Mouse (Mus musculus) right cerebral cortex, postnatal 10 days (tissue): Measurements from ENCODE around the gene Ssh2.

ENCODE experiments used
- DNase-seq, 2 experiments: peaks; one replicate each; pipeline ENCODE4 v3.0.0; 2021; ENCODE audit warnings: low spot score in 2 of 2

The Ssh2 gene

DNA sequence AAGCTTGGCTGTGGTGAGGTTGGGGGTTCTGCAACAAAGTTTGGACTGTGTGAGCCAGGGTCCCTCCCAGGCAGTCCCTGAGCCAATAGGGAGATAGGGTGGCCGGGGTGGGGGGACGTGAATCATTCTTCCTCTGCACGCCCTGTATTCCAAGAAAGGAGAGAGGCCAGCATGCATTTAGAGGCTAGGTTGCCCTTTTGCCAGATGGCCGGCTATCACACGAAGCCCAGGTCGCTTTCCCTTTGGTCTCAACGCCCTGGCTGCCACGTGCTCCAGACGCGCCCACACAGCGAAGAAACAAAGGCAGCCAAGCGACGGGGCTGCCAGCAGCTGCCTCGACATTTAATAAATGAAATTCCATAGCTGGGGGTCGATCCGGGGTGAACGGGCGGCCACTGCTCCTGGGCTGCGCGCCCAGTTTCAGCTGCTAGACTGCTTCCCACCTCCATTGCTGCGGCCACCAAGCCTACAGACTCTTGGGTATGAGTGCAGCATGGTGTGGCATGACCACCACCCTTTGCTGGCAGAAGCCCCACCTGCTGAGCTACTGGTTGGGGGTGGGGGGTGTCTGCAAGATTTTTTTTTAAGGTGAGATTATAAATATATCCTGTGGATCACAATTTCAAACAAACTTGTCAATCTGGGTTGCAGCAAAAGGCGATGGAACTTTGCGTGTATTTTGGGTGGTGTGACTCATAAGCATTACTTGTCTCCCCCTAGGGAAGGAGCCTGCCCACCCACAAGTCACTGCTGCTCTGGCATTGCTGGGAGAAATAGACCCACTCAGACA is 275.6 kb downstream of the Ssh2 start:
- DNase-seq: peak; percentile 79 to 88

- DNase-seq: peak; percentile 80 to 85
Measured at GRCm38 (mm10) chr11:77492311-77492871, 276.3 kb downstream of the Ssh2 start.

DNA sequence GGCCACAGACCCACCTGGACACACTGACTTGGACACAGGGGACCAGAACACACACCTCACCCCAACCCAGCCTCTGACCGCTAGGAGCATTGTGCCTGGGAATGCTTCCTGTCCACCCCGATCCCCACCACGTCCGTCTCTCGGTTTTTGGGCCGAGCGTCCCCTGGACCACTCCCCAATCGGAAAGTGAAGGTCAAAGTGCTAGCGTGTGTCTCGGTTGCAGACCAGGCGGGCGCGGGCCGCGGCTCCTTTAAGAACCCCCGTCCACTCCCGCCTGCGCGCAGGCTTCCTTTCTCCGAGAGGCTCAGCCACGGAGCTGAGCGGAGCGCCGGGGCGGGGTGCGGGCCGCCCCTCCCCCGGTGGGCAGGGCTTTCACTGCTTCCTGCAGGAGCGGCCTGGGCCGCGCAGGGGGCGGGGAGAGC is 276.8 kb downstream of the Ssh2 start:
- DNase-seq: peak; percentile 96

GRCm38 (mm10) chr11:77493512-77494343 is 277.6 kb downstream of the Ssh2 start, which contains the start of gene Git1:
Git1 (plus strand) TSS chr11:77493562.
- DNase-seq: peak; percentile 67 to 78

- DNase-seq: no peak
Measured at GRCm38 (mm10) chr11:77494344-77494676, 278.2 kb downstream of the Ssh2 start.

DNA sequence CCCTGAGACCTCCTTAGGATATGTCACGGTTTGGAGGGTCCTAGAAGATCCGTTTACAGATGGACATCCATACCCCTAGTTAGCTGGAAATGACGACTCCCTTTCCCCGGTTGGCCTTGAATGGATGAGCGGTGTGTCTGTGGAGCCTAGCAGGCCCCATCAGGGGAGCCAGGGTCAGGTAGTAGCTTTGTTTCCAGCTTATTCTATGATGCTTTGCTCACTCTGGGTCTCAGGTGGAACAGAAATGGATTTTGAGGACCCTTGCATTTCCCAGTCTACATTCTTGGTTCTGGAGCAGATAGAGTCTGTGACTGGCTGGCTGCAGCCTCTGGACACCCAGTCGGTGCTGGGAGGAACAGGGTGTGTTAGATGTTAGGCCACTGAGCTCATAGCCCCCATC is 278.7 kb downstream of the Ssh2 start:
- no peak for DNase-seq

GRCm38 (mm10) chr11:77495507-77495906 is 279.4 kb downstream of the Ssh2 start:
- no peak for DNase-seq

- DNase-seq: peak in 1 of 2 experiments; percentile 52
Measured at GRCm38 (mm10) chr11:77497341-77497756, 281.3 kb downstream of the Ssh2 start.

DNA sequence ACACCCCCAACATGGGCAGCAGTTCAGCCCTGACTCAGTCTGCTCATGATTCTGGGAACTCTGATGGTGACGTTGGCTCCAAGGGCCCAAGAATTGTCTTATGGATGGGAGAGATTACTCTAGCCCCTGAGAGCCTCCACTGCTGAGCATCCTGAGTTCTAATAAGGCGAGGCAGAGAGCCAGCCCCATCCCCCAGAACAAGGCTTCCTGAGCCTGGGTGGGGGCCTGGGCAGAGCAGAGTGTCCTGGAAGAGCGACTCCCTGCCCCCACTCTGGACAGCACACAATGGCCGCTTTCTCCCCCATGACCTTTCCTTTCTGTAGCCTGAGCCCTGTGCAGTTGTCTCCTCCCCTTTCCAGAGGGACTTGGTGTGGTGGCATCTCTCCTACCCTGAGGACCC is 281.8 kb downstream of the Ssh2 start:
- peak in 1 of 2 experiments; percentile 44 for DNase-seq

DNA sequence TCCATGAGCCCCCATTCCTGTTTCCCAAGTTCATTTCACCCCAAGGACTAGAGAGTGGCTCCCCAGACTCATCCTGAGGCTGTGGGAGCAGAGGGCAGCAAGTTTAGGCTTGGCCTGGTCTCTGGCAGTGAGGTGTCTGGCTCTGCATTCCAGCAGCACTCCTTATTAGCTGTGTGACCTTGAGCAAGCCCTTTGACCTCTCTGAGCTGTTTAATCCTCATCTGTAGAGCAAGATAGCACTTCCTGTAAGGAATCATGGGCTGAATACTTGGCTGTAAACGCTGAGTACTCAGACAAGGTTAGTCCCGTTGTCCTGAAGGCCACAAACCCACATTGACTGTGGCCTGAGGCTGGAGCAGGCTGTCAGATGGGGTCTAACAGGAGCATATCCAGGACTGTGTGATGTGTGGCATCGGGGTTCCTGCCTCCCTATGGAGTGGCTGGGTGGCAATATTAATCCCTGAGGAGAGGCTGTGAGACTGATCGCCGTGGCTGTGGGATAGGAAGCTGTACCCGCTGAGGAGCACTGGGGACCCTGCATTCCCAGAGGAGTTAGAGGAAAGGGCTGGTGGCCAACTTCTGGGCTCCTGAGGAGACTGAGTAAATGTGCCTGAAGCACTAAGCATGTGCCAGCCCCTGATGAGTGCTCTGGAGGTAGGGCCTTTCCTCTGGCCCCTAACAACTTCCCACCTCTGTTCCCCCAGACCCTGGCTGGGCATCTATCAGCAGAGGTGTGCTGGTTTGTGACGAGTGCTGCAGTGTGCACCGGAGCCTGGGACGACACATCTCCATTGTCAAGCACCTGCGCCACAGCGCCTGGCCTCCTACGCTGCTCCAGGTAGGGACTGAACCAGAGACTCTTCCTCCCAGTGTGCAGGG is 282.4 kb downstream of the Ssh2 start:
- DNase-seq: no peak

- DNase-seq: peak in 1 of 2 experiments; percentile 58
Measured at GRCm38 (mm10) chr11:77499354-77499753, 283.3 kb downstream of the Ssh2 start.

DNA sequence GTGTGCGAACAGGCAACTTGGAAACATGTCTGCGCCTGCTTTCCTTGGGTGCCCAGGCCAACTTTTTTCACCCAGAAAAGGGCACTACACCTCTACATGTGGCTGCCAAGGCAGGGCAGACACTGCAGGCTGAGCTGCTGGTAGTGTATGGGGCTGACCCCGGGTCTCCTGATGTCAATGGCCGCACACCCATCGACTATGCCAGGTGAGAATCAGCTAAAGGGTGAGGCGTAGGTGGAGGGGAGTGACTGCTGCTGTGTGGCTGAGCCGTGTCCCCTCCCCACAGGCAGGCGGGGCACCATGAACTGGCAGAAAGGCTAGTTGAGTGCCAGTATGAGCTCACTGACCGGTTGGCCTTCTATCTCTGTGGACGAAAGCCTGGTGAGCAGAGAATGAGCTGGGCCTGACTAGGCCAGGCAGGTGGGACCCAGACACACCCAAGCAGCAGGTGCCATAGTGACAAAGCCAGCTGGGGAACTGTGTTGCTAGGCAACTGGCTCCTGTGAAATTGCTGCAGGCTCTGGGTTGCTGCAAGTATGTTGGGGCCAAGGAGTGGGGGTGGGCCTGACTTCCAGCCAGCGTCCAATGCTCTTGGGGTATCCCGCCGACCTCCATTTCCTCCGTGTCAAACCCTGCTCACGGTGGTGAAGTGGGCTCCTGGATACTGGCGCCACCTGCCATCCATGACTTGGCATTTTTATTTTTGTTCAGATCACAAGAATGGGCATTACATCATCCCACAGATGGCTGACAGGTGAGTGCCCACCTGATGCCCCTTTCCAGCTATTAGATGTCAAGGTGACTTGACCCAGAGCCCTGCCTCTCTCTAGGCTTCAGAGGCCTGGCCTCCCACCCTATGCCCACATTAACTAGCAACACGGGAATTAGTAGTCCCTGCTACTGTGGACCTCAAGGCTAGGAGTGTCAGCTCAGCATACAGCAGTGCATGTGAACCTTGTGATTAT is 284.6 kb downstream of the Ssh2 start:
- DNase-seq: peak; percentile 67 to 85

DNA sequence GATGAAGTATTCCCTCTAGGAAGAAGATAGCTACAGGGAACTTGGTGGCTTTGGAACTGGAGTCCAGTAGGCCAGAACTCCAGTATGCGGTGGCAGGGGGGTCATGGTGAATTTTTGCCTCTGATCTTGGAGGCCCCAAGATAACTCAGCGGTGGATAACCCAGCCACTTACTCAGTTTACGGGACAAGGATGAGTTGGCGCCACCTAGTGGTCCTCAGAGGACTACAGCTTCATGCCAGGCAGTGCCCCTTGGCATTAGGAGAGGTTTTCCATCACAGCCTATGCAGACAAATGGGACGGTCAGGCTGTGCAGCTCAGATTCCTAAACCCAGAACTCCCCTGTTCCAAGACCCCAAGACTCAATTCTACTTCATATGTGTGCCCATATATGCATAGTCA is 285.3 kb downstream of the Ssh2 start:
- DNase-seq: peak; percentile 79 to 84

- no peak for DNase-seq
Measured at GRCm38 (mm10) chr11:77501971-77502370, 285.9 kb downstream of the Ssh2 start.

GRCm38 (mm10) chr11:77502481-77502880 is 286.4 kb downstream of the Ssh2 start:
- DNase-seq: no peak

DNA sequence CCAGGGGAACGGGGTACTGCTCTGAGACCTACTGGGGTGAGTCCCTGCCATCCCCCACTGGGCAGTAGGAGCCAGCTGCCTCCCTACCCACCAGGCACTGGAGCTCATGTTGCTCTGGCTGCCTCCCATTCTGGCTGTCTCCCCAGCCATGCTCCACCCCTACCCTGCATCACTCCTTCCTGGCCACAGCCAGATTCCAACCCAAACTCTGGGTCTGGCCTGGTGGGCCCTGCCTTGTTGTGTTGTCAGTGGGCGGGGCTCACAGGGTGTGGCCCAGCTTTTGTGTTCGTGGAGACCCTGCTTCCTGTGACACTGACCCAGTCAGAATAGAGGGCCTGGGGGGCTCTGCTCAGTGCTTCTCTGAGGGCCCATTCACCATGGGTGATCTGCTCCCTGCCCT is 287.4 kb downstream of the Ssh2 start:
- DNase-seq: no peak

DNA sequence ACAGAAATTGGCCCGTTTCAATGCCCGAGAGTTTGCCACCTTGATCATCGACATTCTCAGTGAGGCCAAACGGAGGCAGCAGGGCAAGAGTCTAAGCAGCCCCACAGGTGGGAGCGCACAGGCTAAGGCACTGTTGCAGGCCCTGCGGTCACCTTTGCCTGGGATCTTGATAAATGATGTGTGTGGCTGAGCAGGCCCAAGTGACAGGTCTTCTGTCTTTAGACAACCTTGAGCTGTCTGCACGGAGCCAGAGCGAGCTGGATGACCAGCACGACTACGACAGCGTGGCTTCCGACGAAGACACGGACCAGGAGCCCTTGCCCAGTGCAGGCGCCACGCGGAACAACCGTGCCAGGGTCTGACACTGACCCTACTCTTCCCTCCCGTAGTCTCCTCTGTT is 288.3 kb downstream of the Ssh2 start:
- DNase-seq: no peak

DNA sequence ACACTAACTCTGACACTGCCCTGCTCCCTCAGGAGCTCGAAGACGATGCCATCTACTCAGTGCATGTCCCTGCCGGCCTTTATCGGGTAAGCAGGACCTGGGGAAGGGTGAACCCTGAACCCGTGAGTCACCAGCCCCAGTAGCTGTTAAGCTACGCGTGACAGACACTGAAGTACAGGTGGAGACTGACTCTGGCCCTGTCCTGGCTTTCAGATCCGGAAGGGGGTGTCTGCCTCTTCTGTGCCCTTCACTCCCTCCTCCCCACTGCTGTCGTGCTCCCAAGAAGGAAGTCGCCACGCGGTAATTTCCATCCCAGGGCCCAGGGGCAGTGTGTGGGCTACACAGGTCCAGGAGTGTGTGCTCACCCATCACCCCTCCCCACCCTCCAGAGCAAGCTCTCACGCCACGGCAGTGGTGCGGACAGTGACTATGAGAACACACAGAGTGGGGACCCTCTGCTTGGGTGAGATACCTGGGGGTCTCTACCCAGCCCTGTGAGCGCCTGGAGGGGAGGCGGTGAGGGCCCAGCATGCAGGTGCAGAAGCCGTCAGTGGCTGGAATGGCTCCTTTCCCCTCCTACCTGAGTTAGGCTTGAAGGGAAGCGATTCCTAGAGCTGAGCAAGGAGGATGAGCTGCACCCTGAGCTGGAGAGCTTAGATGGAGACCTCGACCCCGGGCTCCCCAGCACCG is 289.3 kb downstream of the Ssh2 start:
- no peak for DNase-seq

DNA sequence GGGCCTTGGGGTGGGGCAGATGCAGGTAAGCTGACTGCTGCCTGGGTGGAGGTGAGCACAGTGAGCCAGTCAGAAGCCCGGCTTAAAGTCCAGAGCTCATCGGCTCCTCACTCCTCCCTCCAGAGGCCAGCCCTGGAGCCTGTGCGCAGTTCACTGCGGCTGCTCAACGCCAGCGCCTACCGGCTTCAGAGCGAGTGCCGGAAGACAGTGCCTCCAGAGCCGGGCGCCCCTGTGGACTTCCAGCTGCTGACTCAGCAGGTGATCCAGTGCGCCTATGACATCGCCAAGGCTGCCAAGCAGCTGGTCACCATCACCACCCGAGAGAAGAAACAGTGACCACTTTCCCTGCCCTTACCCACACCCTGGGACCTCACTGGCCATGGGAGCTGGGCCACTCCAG is 290.2 kb downstream of the Ssh2 start:
- peak; percentile 27 to 30 for DNase-seq

GRCm38 (mm10) chr11:77506941-77507340 is 290.9 kb downstream of the Ssh2 start:
- peak; percentile 18 to 29 for DNase-seq
